Mouse (Mus musculus): ENCODE measurements around the gene Fgf2.

- no peak for TF ChIP-seq POLR2AphosphoS2 (IDR thresholded peaks at IDR 0.05; ENCODE audit: low read length)
- no peak for TF ChIP-seq BHLHE40 (IDR thresholded peaks at IDR 0.05; ENCODE audit: borderline replicate concordance, low read depth, low read length)
- no peak for TF ChIP-seq GATA1 (IDR thresholded peaks at IDR 0.05; ENCODE audit: low read depth, low read length)
- no peak for TF ChIP-seq POLR2A (IDR thresholded peaks at IDR 0.05; ENCODE audit: control insufficient read depth in 1 of 2, insufficient read depth in 1 of 2, low read depth in 1 of 2, low read length in 2 of 2, poor library complexity in 1 of 2)
- TF ChIP-seq MAZ (IDR thresholded peaks at IDR 0.05; ENCODE audit: low read depth, low read length) = no peak
- no peak for TF ChIP-seq ZMIZ1 (IDR thresholded peaks at IDR 0.05; ENCODE audit: low read depth, low read length)
Measured at GRCm38 (mm10) chr3:37354737-37355136, 6.6 kb downstream of the Fgf2 start.

Measured in MEL (cell line).